Mouse (Mus musculus): ENCODE results near the gene Slc23a4. TPM values are rescaled to one million over a fixed set of nuclear protein-coding genes. Genes with fewer than 3 reads are reported as not detected.

The Slc23a4 gene
- polyA plus RNA-seq, 1 experiment: not detected

DNA sequence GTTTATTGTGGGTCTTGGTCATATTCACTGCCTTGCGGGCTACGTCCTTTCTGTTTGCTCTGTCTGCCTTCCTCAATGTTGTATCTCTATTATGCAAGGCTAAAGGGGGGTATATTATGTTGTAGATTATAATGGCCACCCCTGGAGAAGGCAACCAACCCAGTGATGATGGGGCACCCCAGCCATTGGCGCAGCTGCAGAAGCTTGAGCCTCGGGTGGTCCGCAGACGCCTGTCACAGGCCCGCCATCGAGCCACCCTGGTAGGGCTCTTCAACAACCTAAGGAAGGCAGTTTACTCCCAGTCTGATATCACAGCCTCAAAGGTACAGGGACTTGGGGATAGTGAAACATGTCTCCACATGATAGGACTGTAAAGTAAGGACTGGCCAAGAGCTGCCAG is 60.6 kb downstream of the Slc23a4 start:
- TF ChIP-seq GATA1 (IDR thresholded peaks at IDR 0.05; ENCODE audit: low read length) (no peak), TAL1 (IDR thresholded peaks at IDR 0.05; ENCODE audit: low read length) (no peak)
- H3K4me3 ChIP-seq (replicated peaks): no peak overlapping the region
- H3K36me3 ChIP-seq (ENCODE audit: control insufficient read depth): no peaks in the 10 kb centered on the region
- H3K9me3 ChIP-seq (ENCODE audit: control insufficient read depth, low read length): no peaks in the 10 kb centered on the region
- H3K27me3 ChIP-seq (ENCODE audit: control insufficient read depth): no peaks in the 10 kb centered on the region
- H3K4me1 ChIP-seq (ENCODE audit: control insufficient read depth): 0 out of 2 replicates have a peak, but pooled peaks cover 2% of the 10 kb centered on the region

DNA sequence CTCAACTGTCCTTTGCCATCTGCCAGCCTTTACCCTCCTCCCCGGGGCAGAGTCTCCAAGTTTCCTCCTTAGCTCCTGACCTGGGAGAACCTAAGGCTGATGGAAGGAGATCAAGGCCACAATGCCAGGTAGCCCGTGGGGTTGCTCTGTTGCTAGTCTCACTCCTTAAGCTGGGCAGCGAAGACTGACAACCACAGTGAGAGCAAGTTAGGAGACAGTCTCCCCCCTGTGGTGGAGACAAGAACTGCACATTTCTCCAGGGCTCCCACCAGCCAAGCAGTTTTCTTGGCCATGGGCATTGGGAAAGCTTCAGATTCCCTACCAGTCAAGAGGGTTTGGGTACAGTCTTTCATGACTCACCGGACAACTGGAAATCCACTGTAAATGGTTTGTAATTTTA is 61.0 kb downstream of the Slc23a4 start:
- H3K27me3 ChIP-seq (ENCODE audit: control insufficient read depth): no peaks in the 10 kb centered on the region
- H3K4me1 ChIP-seq (ENCODE audit: control insufficient read depth): 0 out of 2 replicates have a peak, but pooled peaks cover 2% of the 10 kb centered on the region
- H3K9me3 ChIP-seq (ENCODE audit: control insufficient read depth, low read length): no peaks in the 10 kb centered on the region
- H3K4me3 ChIP-seq (replicated peaks): no peak overlapping the region
- TF ChIP-seq TAL1 (IDR thresholded peaks at IDR 0.05; ENCODE audit: low read length) (no peak), GATA1 (IDR thresholded peaks at IDR 0.05; ENCODE audit: low read length) (no peak)
- H3K36me3 ChIP-seq (ENCODE audit: control insufficient read depth): no peaks in the 10 kb centered on the region

DNA sequence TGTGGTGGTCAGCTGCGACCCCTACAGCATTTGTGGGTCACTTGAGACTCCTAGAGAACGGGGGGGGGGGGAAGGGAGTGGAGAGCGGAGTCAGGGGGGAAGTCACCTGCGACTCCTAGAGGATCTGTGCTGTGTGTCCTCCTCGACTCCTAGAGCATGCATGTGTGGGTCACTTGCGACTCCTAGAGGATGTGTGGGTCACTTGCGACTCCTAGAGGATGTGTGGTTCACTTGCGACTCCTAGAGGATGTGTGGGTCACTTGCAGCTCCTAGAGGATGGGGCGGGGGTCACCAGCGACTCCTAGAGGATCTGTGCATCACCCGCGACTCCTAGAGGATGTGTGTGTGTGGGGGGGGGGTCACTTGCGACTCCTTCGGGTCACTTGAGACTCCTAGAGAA is 66.3 kb downstream of the Slc23a4 start:
- no peaks in the 10 kb centered on the region for H3K9me3 ChIP-seq (ENCODE audit: control insufficient read depth, low read length)
- no peaks in the 10 kb centered on the region for H3K36me3 ChIP-seq (ENCODE audit: control insufficient read depth)
- peaks cover 7% of the 10 kb centered on the region for H3K4me1 ChIP-seq (ENCODE audit: control insufficient read depth)
- TF ChIP-seq GATA1 (IDR thresholded peaks at IDR 0.05; ENCODE audit: low read length) (no peak), TAL1 (IDR thresholded peaks at IDR 0.05; ENCODE audit: low read length) (no peak)
- no peak overlapping the region for H3K4me3 ChIP-seq (replicated peaks)
- no peaks in the 10 kb centered on the region for H3K27me3 ChIP-seq (ENCODE audit: control insufficient read depth)

DNA sequence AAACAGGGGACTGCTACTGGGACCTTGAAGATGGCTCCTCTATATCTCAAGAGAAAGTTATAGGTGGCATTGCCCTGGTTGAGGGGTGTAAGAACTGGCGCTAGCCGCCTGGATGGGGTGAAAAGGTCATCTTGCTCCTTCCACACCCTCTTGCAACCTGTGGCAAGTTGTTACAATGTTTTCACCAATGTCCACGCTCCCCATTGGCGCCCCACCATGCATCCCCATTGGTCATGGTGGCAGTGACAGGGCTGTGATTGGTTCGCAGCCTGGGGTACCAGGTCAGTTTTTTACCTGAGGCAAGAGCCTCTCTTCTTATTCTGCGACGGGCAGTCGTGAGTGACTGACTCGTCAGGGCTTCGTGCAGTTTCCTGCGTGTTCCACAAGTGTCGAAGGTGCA is 67.6 kb downstream of the Slc23a4 start:
- no peak for TF ChIP-seq TAL1 (IDR thresholded peaks at IDR 0.05; ENCODE audit: low read length)
- TF ChIP-seq GATA1 (IDR thresholded peaks at IDR 0.05; ENCODE audit: low read length): no peak
- Histone ChIP-seq H3K9me3 (ENCODE audit: control insufficient read depth, low read length) (no peaks in the 10 kb centered on the region), H3K36me3 (ENCODE audit: control insufficient read depth) (no peaks in the 10 kb centered on the region), H3K4me1 (ENCODE audit: control insufficient read depth) (peaks cover 13% of the 10 kb centered on the region), H3K4me3 (replicated peaks) (no peak overlapping the region), H3K27me3 (ENCODE audit: control insufficient read depth) (no peaks in the 10 kb centered on the region)

DNA sequence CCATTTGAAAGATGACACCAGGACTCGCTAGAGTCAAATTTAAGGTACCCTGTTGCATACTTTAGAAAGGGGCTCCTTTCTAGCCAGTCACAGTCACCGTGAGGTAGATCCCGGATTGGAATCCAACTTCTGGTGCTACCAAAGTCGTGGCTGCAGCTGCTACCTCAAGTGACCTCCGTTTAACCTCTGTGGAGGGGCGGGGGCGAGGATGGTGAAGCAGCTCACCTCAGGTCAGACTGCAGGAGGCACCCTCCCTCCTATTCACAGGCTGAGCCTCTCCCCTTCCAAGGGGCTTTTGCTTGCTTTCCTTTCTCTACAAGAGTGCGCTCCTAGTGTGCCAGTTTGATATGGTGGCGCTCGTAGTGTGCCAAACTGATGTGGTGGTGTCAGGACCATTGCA is 68.2 kb downstream of the Slc23a4 start, which contains the start of gene Stra8:
Gene Stra8 (plus strand): TSS at position 208 of the 400 bp plus-strand sequence.
- no peaks in the 10 kb centered on the region for H3K27me3 ChIP-seq (ENCODE audit: control insufficient read depth)
- H3K4me3 ChIP-seq (replicated peaks): no peak within 1 kb of the TSS
- peaks cover 13% of the 10 kb centered on the region for H3K4me1 ChIP-seq (ENCODE audit: control insufficient read depth)
- TF ChIP-seq TAL1 (IDR thresholded peaks at IDR 0.05; ENCODE audit: low read length) (no peak), GATA1 (IDR thresholded peaks at IDR 0.05; ENCODE audit: low read length) (no peak)
- H3K36me3 ChIP-seq (ENCODE audit: control insufficient read depth): no peaks in the 10 kb centered on the region
- H3K9me3 ChIP-seq (ENCODE audit: control insufficient read depth, low read length): no peaks in the 10 kb centered on the region

DNA sequence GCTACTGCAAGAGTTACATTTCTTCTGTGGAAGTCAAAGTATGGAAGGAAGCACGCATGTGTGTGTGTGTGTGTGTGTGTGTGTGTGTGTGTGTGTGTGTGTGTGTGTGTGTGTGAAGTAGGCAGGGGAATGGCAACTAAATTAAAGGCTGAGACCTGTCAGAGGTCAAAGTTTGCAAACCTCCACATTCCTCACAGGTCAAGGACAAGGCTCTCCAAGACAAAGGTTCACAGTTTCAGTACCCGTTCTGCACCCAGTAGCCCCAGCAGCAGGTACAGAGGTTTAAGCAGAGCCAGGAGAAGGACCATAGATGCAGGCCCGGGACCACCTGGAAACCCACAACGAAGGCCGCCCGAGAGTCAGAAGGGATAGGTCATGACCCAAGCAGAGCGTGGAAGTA is 69.1 kb downstream of the Slc23a4 start:
- TF ChIP-seq GATA1 (IDR thresholded peaks at IDR 0.05; ENCODE audit: low read length) (no peak), TAL1 (IDR thresholded peaks at IDR 0.05; ENCODE audit: low read length) (no peak)
- no peaks in the 10 kb centered on the region for H3K36me3 ChIP-seq (ENCODE audit: control insufficient read depth)

DNA sequence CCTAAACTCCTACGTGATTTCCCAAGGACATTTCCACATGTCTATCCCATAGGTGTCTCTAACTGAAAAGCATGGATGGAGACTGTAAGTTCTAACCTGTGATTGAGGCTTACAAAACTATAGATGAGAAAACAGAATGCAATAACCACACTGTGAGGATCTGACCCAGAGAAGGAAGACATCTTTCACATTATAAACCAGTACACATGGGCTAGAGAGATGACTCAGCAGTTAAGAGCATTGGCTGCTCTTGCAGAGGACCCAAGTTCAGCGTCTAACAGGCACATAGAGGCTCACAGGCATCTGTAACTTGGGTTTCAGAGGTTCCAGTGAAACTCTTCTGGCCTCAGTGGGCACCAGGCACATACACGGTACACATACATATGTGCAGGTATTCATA is 73.7 kb downstream of the Slc23a4 start:
- peaks cover 1% of the 10 kb centered on the region for H3K36me3 ChIP-seq (ENCODE audit: control insufficient read depth)
- H3K4me3 ChIP-seq (replicated peaks): no peak overlapping the region
- H3K4me1 ChIP-seq (ENCODE audit: control insufficient read depth): peaks cover 54% of the 10 kb centered on the region
- no peak for TF ChIP-seq TAL1 (IDR thresholded peaks at IDR 0.05; ENCODE audit: low read length)
- no peak for TF ChIP-seq GATA1 (IDR thresholded peaks at IDR 0.05; ENCODE audit: low read length)
- no peaks in the 10 kb centered on the region for H3K27me3 ChIP-seq (ENCODE audit: control insufficient read depth)
- no peaks in the 10 kb centered on the region for H3K9me3 ChIP-seq (ENCODE audit: control insufficient read depth, low read length)

More for the DNA sequence above, 69.1 kb downstream of the Slc23a4 start:
- no peaks in the 10 kb centered on the region for H3K27me3 ChIP-seq (ENCODE audit: control insufficient read depth)
- H3K4me3 ChIP-seq (replicated peaks): no peak overlapping the region
- no peaks in the 10 kb centered on the region for H3K9me3 ChIP-seq (ENCODE audit: control insufficient read depth, low read length)
- peaks cover 20% of the 10 kb centered on the region for H3K4me1 ChIP-seq (ENCODE audit: control insufficient read depth)

DNA sequence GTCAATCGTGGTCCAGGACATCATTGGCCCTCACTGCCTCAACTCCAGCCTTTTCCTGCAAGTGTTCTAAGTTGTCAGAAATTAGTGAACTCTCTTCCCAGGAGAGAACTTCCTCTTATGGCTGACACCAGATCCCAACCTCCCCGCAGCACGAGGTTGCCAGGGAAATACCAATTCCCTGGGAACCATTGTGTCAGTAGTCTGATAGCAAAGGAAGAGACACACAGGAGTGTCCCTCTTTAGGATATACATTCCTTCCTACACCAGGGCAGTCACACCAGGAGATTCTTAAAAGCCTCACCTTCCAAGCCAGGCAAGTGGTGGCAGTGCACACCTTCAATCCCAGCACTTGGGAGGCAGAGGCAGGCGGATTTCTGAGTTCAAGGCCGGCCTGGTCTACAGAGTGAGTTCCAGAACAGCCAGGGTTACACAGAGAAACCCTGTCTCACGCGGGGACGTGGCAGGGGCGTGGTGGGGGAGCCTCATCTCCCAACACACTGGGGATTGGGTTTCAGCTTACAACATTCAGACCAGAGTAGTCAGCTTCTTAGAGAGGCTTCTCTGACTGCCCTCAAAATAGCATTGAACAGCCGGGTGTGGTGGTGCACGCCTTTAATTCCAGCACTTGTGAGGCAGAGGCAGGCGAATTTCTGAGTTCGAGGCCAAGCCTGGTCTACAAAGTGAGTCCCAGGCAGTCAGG is 74.7 kb downstream of the Slc23a4 start:
- peaks cover 11% of the 10 kb centered on the region for H3K36me3 ChIP-seq (ENCODE audit: control insufficient read depth)
- TF ChIP-seq TAL1 (IDR thresholded peaks at IDR 0.05; ENCODE audit: low read length) (no peak), GATA1 (IDR thresholded peaks at IDR 0.05; ENCODE audit: low read length) (no peak)
- H3K4me1 ChIP-seq (ENCODE audit: control insufficient read depth): peaks cover 64% of the 10 kb centered on the region
- H3K9me3 ChIP-seq (ENCODE audit: control insufficient read depth, low read length): no peaks in the 10 kb centered on the region
- H3K4me3 ChIP-seq (replicated peaks): no peak overlapping the region
- H3K27me3 ChIP-seq (ENCODE audit: control insufficient read depth): no peaks in the 10 kb centered on the region

DNA sequence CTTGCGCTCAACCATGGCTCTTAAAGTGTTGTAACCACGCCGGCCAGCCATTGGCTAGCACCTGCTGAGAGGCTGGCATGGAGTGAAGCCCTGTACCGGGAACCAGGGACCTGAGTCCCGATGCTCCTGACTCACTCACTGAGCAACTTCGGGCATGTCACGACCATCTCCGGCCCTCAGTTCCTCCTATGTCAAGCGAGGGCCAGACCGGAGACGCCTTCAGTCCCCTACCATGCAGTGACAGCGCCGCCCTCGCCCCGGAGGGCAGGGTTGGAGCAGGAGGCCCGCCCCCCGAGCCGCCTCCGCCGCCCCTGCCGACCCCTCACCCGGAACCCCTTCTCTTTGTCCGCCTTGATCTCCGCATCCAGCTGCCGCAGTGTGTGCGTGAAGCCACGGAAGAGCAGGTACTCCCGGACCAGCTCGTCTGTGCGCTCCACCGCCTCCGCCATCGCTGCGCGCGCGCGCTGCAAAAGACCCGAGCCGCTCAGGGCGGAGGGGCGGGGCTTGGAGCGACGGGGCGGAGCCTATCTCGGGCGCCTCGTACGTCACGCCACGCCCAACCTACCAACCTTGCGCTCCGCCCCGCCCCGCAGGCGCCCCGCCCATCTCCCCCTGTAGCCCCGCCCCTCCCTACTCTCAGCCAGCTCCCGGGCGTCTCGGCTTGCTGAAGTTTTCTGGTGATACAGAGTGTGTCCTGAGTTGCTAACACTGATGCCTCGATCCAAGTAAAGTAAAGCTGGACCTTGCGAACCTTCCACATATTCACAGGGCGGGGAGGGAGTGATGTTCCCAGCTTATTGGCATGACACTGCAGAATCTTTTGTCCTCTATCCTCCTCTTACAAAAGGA is 77.6 kb downstream of the Slc23a4 start, which contains the start of gene Wdr91:
Gene Wdr91 (minus strand): TSS at position 506 of the 849 bp plus-strand sequence.
- Histone ChIP-seq H3K9me3 (ENCODE audit: control insufficient read depth, low read length) (no peaks in the 10 kb centered on the region), H3K4me1 (ENCODE audit: control insufficient read depth) (peaks cover 79% of the 10 kb centered on the region), H3K36me3 (ENCODE audit: control insufficient read depth) (peaks cover 39% of the 10 kb centered on the region), H3K4me3 (replicated peaks) (peak within 1 kb of the TSS; percentile 97), H3K27me3 (ENCODE audit: control insufficient read depth) (no peaks in the 10 kb centered on the region)
- no peak for TF ChIP-seq TAL1 (IDR thresholded peaks at IDR 0.05; ENCODE audit: low read length)
- TF ChIP-seq GATA1 (IDR thresholded peaks at IDR 0.05; ENCODE audit: low read length): no peak
